Mouse (Mus musculus): ENCODE measurements around the gene Slbp. TPM values are rescaled to one million over a fixed set of nuclear protein-coding genes. Genes with fewer than 3 reads are reported as not detected.

Slbp gene
- polyA plus RNA-seq, 1 experiment from 2014 or later = 214 TPM

DNA sequence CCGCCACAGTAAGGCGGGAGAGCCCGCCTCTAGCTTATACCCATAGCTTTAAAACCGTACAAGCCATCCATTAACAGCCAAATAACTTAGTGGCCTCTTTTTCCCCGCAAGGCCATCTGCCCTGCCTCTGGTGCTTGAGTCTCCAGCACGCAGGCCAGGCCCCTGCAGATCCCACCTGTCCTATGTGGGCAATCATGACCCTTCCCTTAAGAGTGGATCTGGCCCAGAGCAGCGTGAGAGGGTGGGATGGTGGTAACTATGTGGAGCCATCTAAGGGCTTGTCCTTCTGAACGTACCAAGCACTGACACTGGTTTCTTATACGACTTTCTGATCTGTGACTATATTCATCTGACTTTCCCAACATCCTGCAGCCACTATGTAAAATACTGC lies 404 bp upstream of the Slbp start:
- WGBS = under 1% methylated on average over 9 of the region's 9 CpGs
- Histone ChIP-seq H3K9ac (ENCODE audit: low read length) (peak overlapping the region; percentile 22; the same call in 1 of the 2 replicates), H3K36me3 (ENCODE audit: control insufficient read depth, insufficient read depth, low read length) (peaks cover 43% of the 10 kb centered on the region), H3K27me3 (replicated peaks; ENCODE audit: control insufficient read depth, insufficient read depth, low read length) (no peaks in the 10 kb centered on the region), H3K4me3 (ENCODE audit: low read depth, low read length) (peak overlapping the region; percentile 75), H3K9me3 (ENCODE audit: control insufficient read depth, low read length) (no peaks in the 10 kb centered on the region), H3K4me1 (replicated peaks; ENCODE audit: control insufficient read depth, insufficient read depth, low read length) (peaks cover 27% of the 10 kb centered on the region), H3K4me2 (ENCODE audit: low read length) (peak overlapping the region; percentile 52), H3K27ac (ENCODE audit: low read depth) (peak overlapping the region; percentile 98)
- ATAC-seq (replicated peaks; ENCODE audit: low FRiP score, low TSS enrichment, low read depth) = peak; percentile 24
- DNase-seq (ENCODE audit: low spot score) = no peak

DNA sequence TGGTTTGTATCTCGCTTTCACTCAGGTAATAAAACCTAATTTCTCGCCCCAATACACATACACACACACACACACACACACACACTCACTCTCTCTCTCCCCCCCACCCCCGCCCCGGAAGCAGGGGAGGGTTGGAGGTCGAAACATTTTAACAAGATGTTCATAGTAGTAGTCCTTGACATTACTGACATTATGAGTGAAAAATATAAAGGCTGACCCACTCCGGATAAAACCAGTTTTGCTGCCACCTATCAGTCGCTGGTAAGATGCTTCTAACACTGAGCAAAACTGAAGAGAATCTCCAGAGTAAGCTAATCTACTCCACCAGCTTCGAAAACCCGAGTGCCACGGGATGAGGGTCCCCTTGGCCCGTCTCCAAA lies 843 bp downstream of the Slbp start:
- no peak for ATAC-seq (replicated peaks; ENCODE audit: low FRiP score, low TSS enrichment, low read depth)
- WGBS = 0% methylated on average over 11 of the region's 11 CpGs
- peak overlapping the region; percentile 52 for H3K4me2 ChIP-seq (ENCODE audit: low read length)
- H3K9me3 ChIP-seq (ENCODE audit: control insufficient read depth, low read length) = no peaks in the 10 kb centered on the region
- no peaks in the 10 kb centered on the region for H3K27me3 ChIP-seq (replicated peaks; ENCODE audit: control insufficient read depth, insufficient read depth, low read length)
- H3K9ac ChIP-seq (ENCODE audit: low read length) = peak overlapping the region; percentile 75
- H3K27ac ChIP-seq (ENCODE audit: low read depth) = peak overlapping the region; percentile 98
- H3K4me3 ChIP-seq (ENCODE audit: low read depth, low read length) = peak overlapping the region; percentile 75
- DNase-seq (ENCODE audit: low spot score) = no peak
- H3K36me3 ChIP-seq (ENCODE audit: control insufficient read depth, insufficient read depth, low read length) = peaks cover 55% of the 10 kb centered on the region
- peaks cover 21% of the 10 kb centered on the region for H3K4me1 ChIP-seq (replicated peaks; ENCODE audit: control insufficient read depth, insufficient read depth, low read length)

DNA sequence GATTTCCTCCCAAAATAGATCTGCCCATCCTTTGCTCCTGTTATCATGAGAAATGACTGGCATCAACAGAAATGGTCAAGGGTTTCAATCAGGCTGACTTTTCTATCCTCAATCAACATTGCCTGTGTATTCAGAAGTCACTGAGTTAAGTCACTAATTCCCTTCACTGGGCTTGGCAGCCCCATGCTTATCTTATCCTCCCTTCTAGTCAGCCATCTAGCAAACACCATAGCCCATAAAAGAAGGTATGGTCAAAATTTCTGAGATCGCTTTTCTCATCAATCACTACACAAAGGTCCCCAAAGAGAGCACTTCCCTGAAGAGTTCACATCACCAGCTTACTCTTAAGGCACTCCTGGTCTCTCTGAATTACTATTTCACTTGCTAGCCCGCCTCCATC lies 1.4 kb downstream of the Slbp start:
- Histone ChIP-seq H3K4me3 (ENCODE audit: low read depth, low read length) (peak overlapping the region; percentile 75), H3K4me1 (replicated peaks; ENCODE audit: control insufficient read depth, insufficient read depth, low read length) (peaks cover 16% of the 10 kb centered on the region), H3K27ac (ENCODE audit: low read depth) (no peak overlapping the region), H3K9ac (ENCODE audit: low read length) (peak overlapping the region; percentile 75), H3K9me3 (ENCODE audit: control insufficient read depth, low read length) (no peaks in the 10 kb centered on the region), H3K36me3 (ENCODE audit: control insufficient read depth, insufficient read depth, low read length) (peaks cover 60% of the 10 kb centered on the region), H3K27me3 (replicated peaks; ENCODE audit: control insufficient read depth, insufficient read depth, low read length) (no peaks in the 10 kb centered on the region), H3K4me2 (ENCODE audit: low read length) (peak overlapping the region; percentile 52)
- ATAC-seq (replicated peaks; ENCODE audit: low FRiP score, low TSS enrichment, low read depth) (no peak), DNase-seq (ENCODE audit: low spot score) (no peak)
- 9% methylated on average over 2 of the region's 2 CpGs for WGBS

GRCm38 (mm10) chr5:33640652-33641051 lies 11.7 kb downstream of the Slbp start:
- no peaks in the 10 kb centered on the region for H3K4me1 ChIP-seq (replicated peaks; ENCODE audit: control insufficient read depth, insufficient read depth, low read length)
- no peak overlapping the region for H3K27ac ChIP-seq (ENCODE audit: low read depth)
- no peak overlapping the region for H3K4me3 ChIP-seq (ENCODE audit: low read depth, low read length)
- no peaks in the 10 kb centered on the region for H3K9me3 ChIP-seq (ENCODE audit: control insufficient read depth, low read length)
- ATAC-seq (replicated peaks; ENCODE audit: low FRiP score, low TSS enrichment, low read depth) (no peak; the same call in 1 of the 2 replicates), DNase-seq (ENCODE audit: low spot score) (peak; percentile 57)
- no peaks in the 10 kb centered on the region for H3K27me3 ChIP-seq (replicated peaks; ENCODE audit: control insufficient read depth, insufficient read depth, low read length)
- no peak overlapping the region for H3K4me2 ChIP-seq (ENCODE audit: low read length)
- 37% methylated on average over 3 of the region's 3 CpGs for WGBS
- no peak overlapping the region for H3K9ac ChIP-seq (ENCODE audit: low read length)
- H3K36me3 ChIP-seq (ENCODE audit: control insufficient read depth, insufficient read depth, low read length) = peaks cover 74% of the 10 kb centered on the region

DNA sequence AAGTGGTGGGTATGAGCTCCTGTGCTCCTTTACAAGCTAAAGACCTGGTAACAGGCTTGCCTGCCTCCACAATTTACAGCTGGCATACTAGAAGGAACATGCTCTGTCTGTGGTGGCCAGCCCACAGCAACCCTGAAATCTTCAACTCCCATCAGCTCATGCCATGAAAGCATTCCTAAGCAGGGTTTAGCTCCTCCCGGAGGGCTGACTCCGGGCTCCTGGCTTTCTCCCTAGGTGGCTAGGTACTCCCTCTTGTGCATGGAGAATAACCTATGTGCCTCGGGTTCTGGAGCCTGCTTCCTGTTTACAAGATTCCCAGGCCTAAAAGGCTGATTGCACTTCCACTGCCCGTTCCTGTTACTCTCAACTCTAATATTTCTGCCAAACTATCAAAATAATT lies 13.5 kb downstream of the Slbp start:
- no peak for ATAC-seq (replicated peaks; ENCODE audit: low FRiP score, low TSS enrichment, low read depth)

DNA sequence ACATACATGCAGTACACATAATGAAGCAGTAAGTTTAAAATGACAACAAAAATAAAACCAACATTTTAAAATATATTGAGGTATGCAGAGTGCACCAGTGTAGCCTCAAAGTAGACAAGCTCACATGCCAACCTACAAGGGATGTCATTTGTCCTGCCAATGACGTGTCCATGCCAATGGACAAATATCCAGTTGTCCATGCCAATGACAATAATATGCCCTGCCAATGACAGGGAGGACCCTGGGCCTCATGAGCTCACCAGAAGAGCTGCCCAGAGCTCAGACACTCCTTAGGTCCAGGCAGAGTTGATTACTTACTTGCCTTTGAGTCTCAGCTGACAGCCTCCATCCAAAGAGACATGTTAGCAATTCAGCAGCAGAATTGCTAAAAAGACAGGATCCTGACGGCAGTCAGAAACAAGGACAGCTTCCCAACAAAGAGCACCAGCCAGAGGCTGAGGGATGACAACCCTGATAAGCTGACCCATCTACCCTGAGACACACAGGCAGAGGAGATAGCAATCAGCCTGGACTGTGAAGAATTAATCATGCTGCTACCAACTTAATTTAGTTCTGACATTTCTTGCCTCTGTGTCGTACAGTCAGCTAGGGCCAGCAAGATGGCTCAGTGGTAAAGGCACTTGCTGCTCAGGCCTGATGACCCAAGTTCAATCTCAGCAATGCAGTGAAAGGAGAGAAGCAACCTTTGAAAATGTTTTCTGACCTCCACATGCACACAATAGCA lies 14.6 kb downstream of the Slbp start:
- H3K4me1 ChIP-seq (replicated peaks; ENCODE audit: control insufficient read depth, insufficient read depth, low read length) = no peaks in the 10 kb centered on the region
- DNase-seq (ENCODE audit: low spot score) (no peak), ATAC-seq (replicated peaks; ENCODE audit: low FRiP score, low TSS enrichment, low read depth) (no peak)
- no peaks in the 10 kb centered on the region for H3K9me3 ChIP-seq (ENCODE audit: control insufficient read depth, low read length)
- H3K9ac ChIP-seq (ENCODE audit: low read length) = no peak overlapping the region
- H3K27me3 ChIP-seq (replicated peaks; ENCODE audit: control insufficient read depth, insufficient read depth, low read length) = no peaks in the 10 kb centered on the region
- WGBS = 74% methylated on average over 3 of the region's 3 CpGs
- no peak overlapping the region for H3K4me2 ChIP-seq (ENCODE audit: low read length)
- peaks cover 47% of the 10 kb centered on the region for H3K36me3 ChIP-seq (ENCODE audit: control insufficient read depth, insufficient read depth, low read length)
- H3K27ac ChIP-seq (ENCODE audit: low read depth) = no peak overlapping the region
- H3K4me3 ChIP-seq (ENCODE audit: low read depth, low read length) = no peak overlapping the region

More for the DNA sequence above, 13.5 kb downstream of the Slbp start:
- Histone ChIP-seq H3K4me3 (ENCODE audit: low read depth, low read length) (no peak overlapping the region), H3K4me2 (ENCODE audit: low read length) (no peak overlapping the region), H3K9me3 (ENCODE audit: control insufficient read depth, low read length) (no peaks in the 10 kb centered on the region), H3K36me3 (ENCODE audit: control insufficient read depth, insufficient read depth, low read length) (peaks cover 57% of the 10 kb centered on the region), H3K27me3 (replicated peaks; ENCODE audit: control insufficient read depth, insufficient read depth, low read length) (no peaks in the 10 kb centered on the region), H3K27ac (ENCODE audit: low read depth) (no peak overlapping the region), H3K9ac (ENCODE audit: low read length) (no peak overlapping the region), H3K4me1 (replicated peaks; ENCODE audit: control insufficient read depth, insufficient read depth, low read length) (no peaks in the 10 kb centered on the region)
- 39% methylated on average over 4 of the region's 4 CpGs for WGBS
- DNase-seq (ENCODE audit: low spot score) = no peak

- Histone ChIP-seq H3K27ac (ENCODE audit: low read depth) (no peak overlapping the region), H3K27me3 (replicated peaks; ENCODE audit: control insufficient read depth, insufficient read depth, low read length) (no peaks in the 10 kb centered on the region), H3K4me2 (ENCODE audit: low read length) (no peak overlapping the region), H3K4me1 (replicated peaks; ENCODE audit: control insufficient read depth, insufficient read depth, low read length) (0 out of 2 replicates have a peak, but pooled peaks cover under 1% of the 10 kb centered on the region), H3K9ac (ENCODE audit: low read length) (no peak overlapping the region), H3K36me3 (ENCODE audit: control insufficient read depth, insufficient read depth, low read length) (peaks cover 25% of the 10 kb centered on the region), H3K4me3 (ENCODE audit: low read depth, low read length) (no peak overlapping the region), H3K9me3 (ENCODE audit: control insufficient read depth, low read length) (no peaks in the 10 kb centered on the region)
- WGBS = 87% methylated on average over 3 of the region's 3 CpGs
- DNase-seq (ENCODE audit: low spot score) (no peak), ATAC-seq (replicated peaks; ENCODE audit: low FRiP score, low TSS enrichment, low read depth) (no peak)
These were observed 17.0 kb downstream of the Slbp start for GRCm38 (mm10) chr5:33635361-33635760.

DNA sequence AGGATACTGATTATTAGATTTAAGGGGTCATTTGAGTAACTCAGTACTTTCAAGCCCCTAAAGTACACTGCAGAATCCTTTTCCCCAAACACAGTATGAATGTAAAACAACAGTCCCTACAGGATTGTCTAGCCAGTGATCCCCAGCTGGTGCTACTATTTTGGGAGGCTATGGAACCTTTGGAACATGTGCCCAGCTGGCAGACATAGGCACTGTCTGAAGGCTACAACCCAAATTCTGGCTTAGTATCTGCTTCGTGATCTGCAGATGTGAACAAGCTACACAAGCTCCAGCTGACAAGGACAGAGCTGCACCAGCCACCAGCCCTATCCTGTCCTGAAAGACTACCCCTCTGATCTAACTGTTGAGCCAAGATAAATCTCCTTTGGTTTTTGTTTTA lies 19.8 kb downstream of the Slbp start:
- no peak overlapping the region for H3K4me2 ChIP-seq (ENCODE audit: low read length)
- ATAC-seq (replicated peaks; ENCODE audit: low FRiP score, low TSS enrichment, low read depth) (no peak), DNase-seq (ENCODE audit: low spot score) (no peak)
- no peak overlapping the region for H3K27ac ChIP-seq (ENCODE audit: low read depth)
- H3K36me3 ChIP-seq (ENCODE audit: control insufficient read depth, insufficient read depth, low read length) = peaks cover 3% of the 10 kb centered on the region
- 96% methylated on average over 1 of the region's 1 CpGs for WGBS
- no peaks in the 10 kb centered on the region for H3K9me3 ChIP-seq (ENCODE audit: control insufficient read depth, low read length)
- no peaks in the 10 kb centered on the region for H3K27me3 ChIP-seq (replicated peaks; ENCODE audit: control insufficient read depth, insufficient read depth, low read length)
- H3K9ac ChIP-seq (ENCODE audit: low read length) = no peak overlapping the region
- peaks cover 14% of the 10 kb centered on the region for H3K4me1 ChIP-seq (replicated peaks; ENCODE audit: control insufficient read depth, insufficient read depth, low read length)
- no peak overlapping the region for H3K4me3 ChIP-seq (ENCODE audit: low read depth, low read length)

- 65% methylated on average over 4 of the region's 4 CpGs for WGBS
- no peaks in the 10 kb centered on the region; the same call in 1 of the 2 replicates for H3K36me3 ChIP-seq (ENCODE audit: control insufficient read depth, insufficient read depth, low read length)
- peak overlapping the region; percentile 75; the same call in 1 of the 2 replicates for H3K4me2 ChIP-seq (ENCODE audit: low read length)
- ATAC-seq (replicated peaks; ENCODE audit: low FRiP score, low TSS enrichment, low read depth) = no peak
- no peaks in the 10 kb centered on the region for H3K27me3 ChIP-seq (replicated peaks; ENCODE audit: control insufficient read depth, insufficient read depth, low read length)
- H3K27ac ChIP-seq (ENCODE audit: low read depth) = peak overlapping the region; percentile 47; the same call in 1 of the 2 replicates
- peak overlapping the region; percentile 88; the same call in 1 of the 2 replicates for H3K4me3 ChIP-seq (ENCODE audit: low read depth, low read length)
- peaks cover 14% of the 10 kb centered on the region for H3K4me1 ChIP-seq (replicated peaks; ENCODE audit: control insufficient read depth, insufficient read depth, low read length)
- no peak for DNase-seq (ENCODE audit: low spot score)
- H3K9me3 ChIP-seq (ENCODE audit: control insufficient read depth, low read length) = no peaks in the 10 kb centered on the region
- H3K9ac ChIP-seq (ENCODE audit: low read length) = peak overlapping the region; percentile 51; the same call in 1 of the 2 replicates
These were observed 21.8 kb downstream of the Slbp start for GRCm38 (mm10) chr5:33630615-33631014.
